Mouse (Mus musculus): ENCODE measurements around the gene Fbrs.
"Not testable (repeated sequence)": the region's sequence is repeated elsewhere in the genome, so short reads cannot be mapped to it uniquely, and the experiment has no call there.

Fbrs gene

DNA sequence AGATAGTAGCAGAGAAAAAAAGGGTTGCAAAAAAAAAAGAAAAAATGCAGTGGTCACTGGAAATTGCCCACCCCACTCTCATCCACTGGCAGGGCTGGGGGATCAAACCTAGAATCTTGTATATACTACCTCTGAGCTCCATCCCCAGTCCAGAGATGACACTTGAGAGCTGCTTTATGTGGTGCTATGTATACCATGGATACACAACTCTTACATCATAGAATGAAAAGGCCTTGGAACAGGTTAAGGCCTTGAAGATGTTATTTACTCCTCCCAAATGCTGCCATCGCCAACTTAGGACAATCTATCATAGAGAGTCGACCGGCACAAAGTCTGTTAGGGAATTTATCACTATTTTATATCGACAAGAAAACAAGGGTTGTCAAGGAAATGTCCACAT, 2.1 kb upstream of the Fbrs start:
- no peak for DNase-seq

GRCm38 (mm10) chr7:127477687-127478634, 1.0 kb upstream of the Fbrs start:
- DNase-seq, result peak; percentile 100

GRCm38 (mm10) chr7:127479318-127480225, 573 bp downstream of the Fbrs start:
- peak; percentile 22 for DNase-seq

DNA sequence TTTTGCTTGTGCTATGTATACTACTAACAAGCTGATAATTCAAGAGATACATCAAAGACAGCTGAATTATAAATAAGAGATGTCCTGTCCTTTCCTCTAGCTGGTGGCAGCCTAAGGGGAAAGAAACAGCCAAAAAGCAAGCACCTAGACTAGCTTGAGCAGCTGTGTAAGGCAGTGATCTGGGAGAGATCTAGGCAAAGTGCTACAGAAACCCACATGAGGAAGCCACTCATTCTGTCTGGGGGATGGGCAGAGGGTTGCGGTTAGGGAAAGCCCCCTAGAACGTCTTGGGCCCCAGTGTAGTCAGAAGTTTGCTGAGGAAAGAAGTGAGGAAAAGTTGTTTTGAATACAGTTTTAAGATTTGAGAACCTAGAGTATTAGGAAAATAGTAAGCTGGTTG, 1.3 kb downstream of the Fbrs start:
- no peak for DNase-seq

GRCm38 (mm10) chr7:127485416-127485815, 6.4 kb downstream of the Fbrs start:
- DNase-seq, result no peak

GRCm38 (mm10) chr7:127488364-127488763, 9.4 kb downstream of the Fbrs start:
- not testable (repeated sequence) for DNase-seq

DNA sequence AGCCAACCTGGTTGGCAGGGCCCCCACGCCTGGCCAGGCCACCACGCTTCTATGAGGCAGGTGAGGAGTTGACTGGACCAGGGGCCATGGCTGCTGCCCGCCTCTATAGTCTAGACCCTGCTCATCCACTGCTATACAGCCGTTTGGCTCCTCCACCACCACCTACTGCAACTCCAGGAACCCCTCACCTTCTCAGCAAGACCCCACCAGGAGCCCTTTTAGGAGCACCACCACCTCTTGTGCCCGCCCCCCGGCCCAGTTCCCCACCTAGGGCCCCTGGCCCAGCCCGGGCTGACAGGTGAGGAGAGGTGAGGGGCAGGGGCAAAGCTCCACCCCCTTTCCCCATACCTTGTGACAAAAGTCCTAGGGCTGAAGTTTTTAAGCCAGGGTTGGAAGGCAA, 11.0 kb downstream of the Fbrs start:
- no peak for DNase-seq

GRCm38 (mm10) chr7:127491846-127492245, 12.8 kb downstream of the Fbrs start:
- DNase-seq, result no peak

DNA sequence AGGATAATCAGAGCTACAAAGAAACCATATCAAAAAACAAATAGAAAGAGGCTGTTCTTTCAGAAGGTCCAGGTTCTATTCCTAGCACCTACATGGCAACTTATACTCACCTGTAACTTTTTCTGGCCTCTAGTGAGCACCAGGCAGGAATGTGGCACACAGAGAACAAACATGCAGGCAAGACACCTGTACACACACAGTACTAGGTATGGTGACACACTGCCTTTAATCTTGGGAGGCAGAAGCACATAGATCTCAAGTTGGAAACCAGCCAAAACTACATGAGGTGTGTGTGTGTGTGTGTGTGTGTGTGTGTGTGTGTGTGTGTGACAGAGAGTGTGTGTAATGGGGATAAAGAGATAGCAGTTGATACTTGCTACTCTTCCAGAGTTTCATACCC, 15.6 kb downstream of the Fbrs start:
- DNase-seq, result no peak

GRCm38 (mm10) chr7:127497382-127497781, 18.4 kb downstream of the Fbrs start:
- DNase-seq, result no peak

DNA sequence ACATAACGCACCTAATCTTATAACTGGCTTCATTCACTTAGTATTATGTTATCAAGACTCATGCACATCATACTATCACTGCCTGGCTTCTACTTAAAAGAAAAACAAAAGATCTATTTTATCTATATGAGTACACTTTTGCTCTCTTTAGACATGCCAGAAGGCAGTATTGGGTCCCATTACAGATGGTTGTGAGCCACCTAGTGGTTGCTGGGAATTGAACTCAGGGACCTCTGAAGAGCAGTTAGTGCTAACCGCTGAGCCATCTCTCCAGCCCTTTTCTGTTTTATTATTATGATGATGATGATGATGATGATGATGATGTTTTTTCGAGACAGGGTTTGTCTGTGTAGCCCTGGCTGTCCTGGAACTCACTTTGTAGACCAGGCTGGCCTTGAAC, 19.4 kb downstream of the Fbrs start:
- peak; percentile 55 for DNase-seq

DNA sequence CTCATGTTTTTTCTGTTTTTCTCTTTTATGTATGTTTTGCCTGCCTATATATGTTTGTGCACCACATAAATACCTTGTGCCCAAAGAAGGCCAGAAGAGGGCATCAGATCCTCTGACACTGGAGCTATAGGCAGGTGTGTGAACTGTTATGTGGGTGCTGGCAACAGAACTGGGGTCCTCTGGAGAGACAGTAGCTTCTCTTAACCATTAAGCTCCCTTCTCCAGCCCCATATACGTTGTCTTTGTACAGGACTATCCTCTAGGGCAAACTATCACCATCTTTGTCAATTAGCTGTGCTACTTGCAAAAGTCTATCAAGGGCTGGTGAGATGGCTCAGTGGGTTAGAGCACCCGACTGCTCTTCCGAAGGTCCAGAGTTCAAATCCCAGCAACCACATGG, 29.3 kb downstream of the Fbrs start:
- no peak for DNase-seq

DNA sequence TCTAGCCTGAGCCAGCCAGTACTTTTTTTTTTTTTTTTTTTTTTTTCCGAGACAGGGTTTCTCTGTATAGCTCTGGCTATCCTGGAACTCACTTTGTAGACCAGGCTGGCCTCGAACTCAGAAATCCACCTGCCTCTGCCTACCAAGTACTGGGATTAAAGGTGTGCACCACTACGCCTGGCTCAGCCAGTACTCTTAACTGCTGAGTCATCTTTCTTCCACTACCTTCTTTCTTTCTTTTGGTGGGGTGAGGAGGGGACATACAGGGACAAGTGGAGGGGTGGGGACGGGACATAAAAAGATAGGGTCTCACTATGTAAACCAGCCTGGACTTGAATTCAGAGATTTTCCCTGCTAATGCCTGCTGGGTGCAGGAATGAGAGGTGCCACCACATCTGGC, 30.8 kb downstream of the Fbrs start:
- not testable (repeated sequence) for DNase-seq

GRCm38 (mm10) chr7:127511241-127511640, 32.2 kb downstream of the Fbrs start:
- peak; percentile 24 for DNase-seq

- peak; percentile 98 for DNase-seq
Observed at GRCm38 (mm10) chr7:127511808-127512230, 32.8 kb downstream of the Fbrs start, which contains the start of gene Srcap. Gene Srcap, plus strand, starts transcription at chr7:127511983.

DNA sequence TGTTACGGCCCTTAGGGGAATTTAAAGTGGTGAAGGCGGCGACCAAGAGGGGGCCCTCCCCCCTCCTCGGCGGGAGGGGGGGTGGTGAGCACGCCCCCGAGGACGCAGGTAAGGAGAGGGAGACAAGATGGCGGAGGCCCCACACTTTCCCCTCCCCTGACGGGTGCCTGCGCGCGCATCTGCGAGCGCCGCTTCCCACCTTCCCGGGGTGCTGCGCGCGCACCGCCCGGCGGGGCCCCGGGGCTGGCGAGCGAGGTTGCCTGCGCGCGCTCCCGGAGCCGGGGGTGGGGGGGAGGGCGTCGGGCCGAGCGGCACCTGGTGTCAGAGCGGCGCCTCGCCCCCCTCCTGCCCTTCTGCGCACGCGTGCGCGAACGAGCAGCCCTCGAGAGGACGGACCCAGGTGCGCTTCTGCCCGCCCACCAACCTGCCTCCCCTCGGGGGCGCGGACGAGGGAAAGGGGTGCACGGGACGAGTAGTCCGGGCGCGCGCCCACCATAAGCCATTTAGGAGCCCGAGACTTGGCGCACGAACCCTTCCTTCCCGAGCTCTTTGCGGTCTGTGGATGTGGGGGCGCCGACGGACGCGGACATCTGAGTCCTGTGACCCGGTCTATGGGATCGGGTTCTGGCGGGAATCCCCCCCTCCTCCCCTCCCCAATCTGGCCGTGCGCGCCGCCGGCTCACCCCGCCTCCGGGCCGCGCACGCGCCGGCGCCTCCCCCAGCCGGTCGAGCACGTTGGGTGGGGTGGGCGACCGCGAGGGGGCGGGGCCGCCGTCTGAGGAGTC, 33.4 kb downstream of the Fbrs start:
- DNase-seq, result peak; percentile 95

GRCm38 (mm10) chr7:127513016-127513390, 34.0 kb downstream of the Fbrs start:
- DNase-seq, result no peak

GRCm38 (mm10) chr7:127513781-127514180, 34.8 kb downstream of the Fbrs start:
- DNase-seq, result no peak

- no peak for DNase-seq
Observed at GRCm38 (mm10) chr7:127515846-127516245, 36.8 kb downstream of the Fbrs start.

DNA sequence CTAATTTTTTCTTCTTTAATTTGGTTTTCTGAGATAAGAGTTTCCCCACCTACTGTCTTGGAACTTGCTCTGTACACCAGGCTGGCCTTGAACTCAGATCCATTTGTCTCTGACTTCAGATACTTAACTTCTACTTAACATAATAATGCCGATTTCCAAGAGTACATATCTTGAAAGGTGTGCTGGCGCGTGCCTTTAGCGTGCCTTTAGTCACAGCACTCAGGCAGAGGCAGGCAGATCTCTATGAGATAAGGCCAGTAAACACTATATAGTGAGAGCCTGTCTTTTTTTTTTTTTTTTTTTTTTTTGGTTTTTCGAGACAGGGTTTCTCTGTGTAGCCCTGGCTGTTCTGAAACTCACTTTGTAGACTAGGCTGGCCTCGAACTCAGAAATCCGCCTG, 37.3 kb downstream of the Fbrs start:
- no peak for DNase-seq

- no peak for DNase-seq
Observed at GRCm38 (mm10) chr7:127519284-127519683, 40.3 kb downstream of the Fbrs start, which contains the start of gene Gm42715. Gene Gm42715, plus strand, starts transcription at chr7:127519584.

Measured in kidney, postnatal 14 days (tissue).